Mouse (Mus musculus) liver, embryonic 13.5 days (tissue): ENCODE measurements around the gene Slc35e3. TPM values are rescaled to one million over a fixed set of nuclear protein-coding genes. Genes with fewer than 3 reads are reported as not detected.

Experiments
- ATAC-seq: fragments of 200-750 bp; cut with Nextera tagmentation; 2 replicates; pipeline ENCODE4 v1.8.0; 2017; ENCODE audit warnings: low read depth, mild to moderate bottlenecking, moderate number of reproducible peaks, moderate library complexity
- DNase-seq: peaks from one replicate; pipeline ENCODE4 v3.0.0; 2022
- H3K27ac ChIP-seq: fragments of 300-500 bp; sonication (generic); 2 replicates; pipeline ENCODE4 v1.5.1; 2015; ENCODE audit warnings: moderate library complexity, mild to moderate bottlenecking, inconsistent platforms
- H3K27me3 ChIP-seq: fragments of 300-500 bp; sonication (generic); 2 replicates; pipeline ENCODE4 v1.6.1; 2015; ENCODE audit warnings: mild to moderate bottlenecking, inconsistent platforms
- H3K36me3 ChIP-seq: fragments of 300-500 bp; sonication (generic); 2 replicates; pipeline ENCODE4 v1.6.1; 2015; ENCODE audit warnings: mild to moderate bottlenecking, inconsistent platforms
- H3K4me1 ChIP-seq: fragments of 300-500 bp; sonication (generic); replicated peaks from 2 replicates; pipeline ENCODE4 v1.6.1; 2015; ENCODE audit warnings: inconsistent platforms
- H3K4me2 ChIP-seq: fragments of 300-500 bp; sonication (generic); 2 replicates; pipeline ENCODE4 v1.6.1; 2015; ENCODE audit warnings: inconsistent platforms, mild to moderate bottlenecking, moderate library complexity
- H3K4me3 ChIP-seq: fragments of 300-500 bp; sonication (generic); replicated peaks from 2 replicates; pipeline ENCODE4 v1.5.1; 2015; ENCODE audit warnings: mild to moderate bottlenecking, inconsistent platforms
- H3K9ac ChIP-seq: fragments of 300-500 bp; sonication (generic); 2 replicates; pipeline ENCODE4 v1.6.1; 2015; ENCODE audit warnings: mild to moderate bottlenecking, inconsistent platforms
- H3K9me3 ChIP-seq: fragments of 300-500 bp; sonication (generic); replicated peaks from 2 replicates; pipeline ENCODE4 v1.6.1; 2016; ENCODE audit warnings: inconsistent platforms
- WGBS: fragments of 180-500 bp; shearing (Covaris S2); methylation state at CpG from one replicate; pipeline ENCODE4 v1.1.7; 2015; ENCODE audit not compliant: insufficient replicate concordance; 5-methylcytosine and 5-hydroxymethylcytosine counted together
- polyA plus RNA-seq: library from polyadenylated mRNA; unstranded; fragments of >200 nt; fragmentation: Nextera tagmentation; extraction: Ambion mirVana; gene quantifications from 2 replicates; pipeline ENCODE4 v1.2.1, GENCODE M21; 2015

The Slc35e3 gene
- polyA plus RNA-seq, 1 experiment from 2014 or later, result 2.7 TPM

- WGBS, result 86% methylated on average over 16 of the region's 16 CpGs
- peaks cover 89% of the 10 kb centered on the region for H3K36me3 ChIP-seq
- no peaks in the 10 kb centered on the region for H3K27me3 ChIP-seq
Measured at GRCm38 (mm10) chr10:117766111-117766895, 20.1 kb upstream of the Slc35e3 start.

GRCm38 (mm10) chr10:117765116-117765894 is 19.1 kb upstream of the Slc35e3 start:
- WGBS, result 86% methylated on average over 11 of the region's 11 CpGs
- Histone ChIP-seq H3K4me2 (no peak overlapping the region), H3K4me1 (no peaks in the 10 kb centered on the region), H3K27me3 (no peaks in the 10 kb centered on the region), H3K4me3 (no peak overlapping the region), H3K27ac (no peak overlapping the region), H3K36me3 (peaks cover 89% of the 10 kb centered on the region), H3K9me3 (no peaks in the 10 kb centered on the region), H3K9ac (no peak overlapping the region)
- no peak for ATAC-seq
- DNase-seq, result no peak

More at GRCm38 (mm10) chr10:117766111-117766895, 20.1 kb upstream of the Slc35e3 start:
- Histone ChIP-seq H3K9me3 (no peaks in the 10 kb centered on the region), H3K4me1 (no peaks in the 10 kb centered on the region), H3K9ac (no peak overlapping the region), H3K4me3 (no peak overlapping the region), H3K4me2 (no peak overlapping the region), H3K27ac (no peak overlapping the region)
- DNase-seq (no peak), ATAC-seq (no peak)

DNA sequence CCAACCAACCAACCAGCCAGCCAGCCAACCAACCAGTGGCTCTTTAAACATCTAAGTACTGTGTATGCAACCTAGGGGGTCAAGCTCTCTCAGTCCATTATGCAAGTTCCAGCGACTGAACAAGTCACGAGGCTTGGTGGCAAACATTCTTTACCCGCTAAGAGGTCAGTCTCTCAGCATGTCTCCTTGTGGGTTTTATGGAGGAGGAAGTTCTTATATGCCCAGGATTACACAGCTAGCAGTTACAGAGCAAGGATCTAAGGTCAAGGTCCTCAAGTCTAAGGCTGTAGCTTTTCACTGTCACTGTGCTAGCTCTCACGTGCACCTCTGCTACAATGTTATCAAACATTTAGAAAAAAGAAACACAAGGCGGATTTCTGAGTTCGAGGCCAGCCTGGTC is 18.4 kb upstream of the Slc35e3 start:
- no peak for DNase-seq
- Histone ChIP-seq H3K4me3 (no peak overlapping the region), H3K4me2 (no peak overlapping the region), H3K36me3 (peaks cover 89% of the 10 kb centered on the region), H3K27ac (no peak overlapping the region), H3K9ac (no peak overlapping the region), H3K4me1 (no peaks in the 10 kb centered on the region), H3K9me3 (no peaks in the 10 kb centered on the region), H3K27me3 (no peaks in the 10 kb centered on the region)
- no peak for ATAC-seq
- 85% methylated on average over 6 of the region's 6 CpGs for WGBS

DNA sequence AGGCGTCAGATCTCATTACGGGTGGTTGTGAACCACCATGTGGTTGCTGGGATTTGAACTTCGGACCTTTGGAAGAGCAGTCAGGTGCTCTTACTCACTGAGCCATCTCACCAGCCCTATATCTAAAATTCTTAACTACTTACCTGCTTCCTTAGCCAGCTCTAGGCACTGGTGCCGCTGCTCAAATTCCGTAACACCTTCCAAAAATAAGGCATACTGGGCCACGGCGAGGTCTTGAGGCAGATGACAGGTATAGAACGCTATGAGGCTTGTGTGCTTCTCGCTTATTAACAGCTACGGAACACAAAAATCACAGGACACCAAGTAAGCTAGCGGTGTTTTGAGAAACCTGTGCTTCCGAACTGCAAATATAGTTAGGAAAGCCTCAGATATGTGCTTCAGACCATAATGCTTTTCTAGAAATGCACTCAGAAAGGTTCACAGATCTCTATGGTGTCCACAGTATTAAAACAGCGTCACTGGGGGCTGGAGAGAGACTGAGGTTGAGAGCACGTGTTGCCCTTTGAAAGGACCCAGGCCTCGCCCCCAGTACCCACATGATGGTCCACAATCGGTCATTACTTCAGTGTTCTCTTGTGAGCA is 17.5 kb upstream of the Slc35e3 start:
- Histone ChIP-seq H3K4me3 (no peak overlapping the region), H3K4me1 (no peaks in the 10 kb centered on the region), H3K27me3 (no peaks in the 10 kb centered on the region), H3K36me3 (peaks cover 94% of the 10 kb centered on the region), H3K27ac (no peak overlapping the region), H3K9ac (no peak overlapping the region), H3K9me3 (no peaks in the 10 kb centered on the region), H3K4me2 (no peak overlapping the region)
- ATAC-seq, result no peak
- no peak for DNase-seq
- 94% methylated on average over 16 of the region's 16 CpGs for WGBS

- peaks cover 94% of the 10 kb centered on the region for H3K36me3 ChIP-seq
- H3K9me3 ChIP-seq, result no peaks in the 10 kb centered on the region
- H3K4me3 ChIP-seq, result no peak overlapping the region
- no peak overlapping the region for H3K27ac ChIP-seq
- DNase-seq, result no peak
- H3K4me2 ChIP-seq, result no peak overlapping the region
- WGBS, result 92% methylated on average over 12 of the region's 12 CpGs
- no peaks in the 10 kb centered on the region for H3K27me3 ChIP-seq
- H3K4me1 ChIP-seq, result no peaks in the 10 kb centered on the region
- H3K9ac ChIP-seq, result no peak overlapping the region
- no peak for ATAC-seq
Measured at GRCm38 (mm10) chr10:117762966-117763365, 16.8 kb upstream of the Slc35e3 start.

- Histone ChIP-seq H3K4me2 (no peak overlapping the region), H3K36me3 (peaks cover 95% of the 10 kb centered on the region), H3K4me1 (no peaks in the 10 kb centered on the region), H3K27ac (no peak overlapping the region), H3K4me3 (no peak overlapping the region), H3K9me3 (no peaks in the 10 kb centered on the region), H3K9ac (no peak overlapping the region), H3K27me3 (no peaks in the 10 kb centered on the region)
- WGBS, result 80% methylated on average over 2 of the region's 2 CpGs
- no peak for ATAC-seq
- DNase-seq, result no peak
Measured at GRCm38 (mm10) chr10:117762281-117762830, 16.2 kb upstream of the Slc35e3 start.

DNA sequence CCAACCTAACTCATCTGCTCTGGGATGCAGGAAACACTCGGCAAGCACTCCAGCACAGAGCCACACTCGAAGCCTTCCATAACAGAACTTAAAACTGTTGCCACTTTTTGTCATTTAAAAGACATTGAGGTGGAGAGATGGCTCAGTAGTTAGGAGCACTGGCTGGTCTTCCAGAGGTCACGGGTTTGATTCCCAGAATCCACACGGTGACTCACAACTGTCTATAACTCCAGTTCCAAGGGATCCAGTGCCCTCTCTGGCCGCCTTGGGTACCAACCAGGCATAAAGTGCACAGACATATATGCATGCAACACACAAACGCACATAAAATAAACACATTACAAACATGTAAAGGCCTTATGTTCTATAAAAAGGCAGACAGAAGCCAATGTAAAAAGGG is 15.4 kb upstream of the Slc35e3 start:
- DNase-seq (no peak), ATAC-seq (no peak)
- no peak overlapping the region for H3K4me2 ChIP-seq
- 84% methylated on average over 6 of the region's 6 CpGs for WGBS
- no peaks in the 10 kb centered on the region for H3K9me3 ChIP-seq
- no peak overlapping the region for H3K27ac ChIP-seq
- no peak overlapping the region for H3K9ac ChIP-seq
- H3K4me3 ChIP-seq, result no peak overlapping the region
- peaks cover 96% of the 10 kb centered on the region for H3K36me3 ChIP-seq
- no peaks in the 10 kb centered on the region for H3K27me3 ChIP-seq
- no peaks in the 10 kb centered on the region for H3K4me1 ChIP-seq

DNA sequence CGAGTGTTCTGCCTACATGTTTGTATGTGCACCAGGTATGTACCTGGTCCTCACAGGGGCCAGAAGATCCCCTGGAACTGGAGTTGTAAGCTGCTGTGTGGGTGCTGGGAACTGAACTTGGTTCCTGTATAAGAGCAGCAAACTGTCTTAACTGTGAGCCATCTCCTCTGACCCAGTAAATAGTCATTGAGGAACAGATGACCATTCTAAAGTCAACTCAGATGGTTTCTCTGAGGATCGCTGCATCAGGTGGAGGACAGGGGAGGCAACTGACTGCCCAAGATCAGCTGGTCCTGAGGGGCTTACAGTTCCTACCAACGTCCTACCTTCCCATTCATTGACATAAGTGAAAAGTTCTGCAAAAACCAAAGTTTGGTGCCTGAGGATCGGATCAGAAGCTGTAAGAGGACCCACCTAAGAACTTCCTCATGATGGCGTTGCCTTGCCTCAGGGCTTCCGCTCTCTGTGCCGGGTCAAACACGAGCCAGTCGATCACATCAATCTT is 14.7 kb upstream of the Slc35e3 start:
- DNase-seq, result no peak
- Histone ChIP-seq H3K4me1 (no peaks in the 10 kb centered on the region), H3K27me3 (no peaks in the 10 kb centered on the region), H3K4me3 (no peak overlapping the region), H3K9ac (no peak overlapping the region), H3K4me2 (no peak overlapping the region), H3K9me3 (no peaks in the 10 kb centered on the region), H3K36me3 (peaks cover 96% of the 10 kb centered on the region), H3K27ac (no peak overlapping the region)
- ATAC-seq, result no peak
- WGBS, result 87% methylated on average over 9 of the region's 9 CpGs

- Histone ChIP-seq H3K4me2 (no peak overlapping the region), H3K36me3 (peaks cover 96% of the 10 kb centered on the region), H3K27me3 (no peaks in the 10 kb centered on the region), H3K27ac (no peak overlapping the region), H3K4me3 (no peak overlapping the region), H3K9ac (no peak overlapping the region), H3K9me3 (no peaks in the 10 kb centered on the region), H3K4me1 (no peaks in the 10 kb centered on the region)
- 84% methylated on average over 10 of the region's 10 CpGs for WGBS
- ATAC-seq, result no peak
- no peak for DNase-seq
Measured at GRCm38 (mm10) chr10:117759844-117760630, 13.9 kb upstream of the Slc35e3 start.

GRCm38 (mm10) chr10:117758749-117759727 is 12.9 kb upstream of the Slc35e3 start:
- Histone ChIP-seq H3K36me3 (peaks cover 98% of the 10 kb centered on the region), H3K4me1 (peaks cover 3% of the 10 kb centered on the region; the same call in 1 of the 2 replicates), H3K27me3 (no peaks in the 10 kb centered on the region), H3K27ac (no peak overlapping the region), H3K4me2 (no peak overlapping the region), H3K9ac (no peak overlapping the region), H3K9me3 (no peaks in the 10 kb centered on the region), H3K4me3 (no peak overlapping the region)
- WGBS, result 83% methylated on average over 18 of the region's 18 CpGs
- ATAC-seq (no peak), DNase-seq (no peak)
